Mouse (Mus musculus) intestine, embryonic 15.5 days (tissue): Measurements from ENCODE around the gene Tenm2. TPM values are rescaled to one million over a fixed set of nuclear protein-coding genes. Genes with fewer than 3 reads are reported as not detected.

Experiments used
- ATAC-seq: fragments of 200-750 bp; cut with Nextera tagmentation; 2 replicates; pipeline ENCODE4 v1.8.0; 2017; ENCODE audit warnings: moderate TSS enrichment, moderate library complexity
- H3K27ac ChIP-seq: fragments of 300-500 bp; sonication (generic); 2 replicates; pipeline ENCODE4 v1.5.1; 2015; ENCODE audit warnings: mild to moderate bottlenecking, inconsistent platforms
- H3K27me3 ChIP-seq: fragments of 300-500 bp; sonication (generic); replicated peaks from 2 replicates; pipeline ENCODE4 v1.6.1; 2015; ENCODE audit warnings: inconsistent platforms
- H3K36me3 ChIP-seq: fragments of 300-500 bp; sonication (generic); 2 replicates; pipeline ENCODE4 v1.6.1; 2015; ENCODE audit warnings: inconsistent platforms
- H3K4me1 ChIP-seq: fragments of 300-500 bp; sonication (generic); replicated peaks from 2 replicates; pipeline ENCODE4 v1.6.1; 2015; ENCODE audit warnings: inconsistent platforms
- H3K4me2 ChIP-seq: fragments of 300-500 bp; sonication (generic); replicated peaks from 2 replicates; pipeline ENCODE4 v1.6.1; 2015; ENCODE audit warnings: mild to moderate bottlenecking, inconsistent platforms
- H3K4me3 ChIP-seq: fragments of 300-500 bp; sonication (generic); replicated peaks from 2 replicates; pipeline ENCODE4 v1.5.1; 2015; ENCODE audit warnings: inconsistent platforms
- H3K9ac ChIP-seq: fragments of 300-500 bp; sonication (generic); 2 replicates; pipeline ENCODE4 v1.6.1; 2015; ENCODE audit warnings: inconsistent platforms
- H3K9me3 ChIP-seq: fragments of 300-500 bp; sonication (generic); 2 replicates; pipeline ENCODE4 v1.6.1; 2016; ENCODE audit warnings: inconsistent platforms
- WGBS: fragments of 180-500 bp; shearing (Covaris S2); methylation state at CpG from one replicate; pipeline ENCODE4 v1.1.7; 2015; 5-methylcytosine and 5-hydroxymethylcytosine counted together
- polyA plus RNA-seq: library from polyadenylated mRNA; unstranded; fragments of >200 nt; fragmentation: Nextera tagmentation; extraction: Ambion mirVana; gene quantifications from 2 replicates; pipeline ENCODE4 v1.2.1, GENCODE M21; 2015

Gene Tenm2
- polyA plus RNA-seq, 1 experiment from 2014 or later, result 0.65 TPM

DNA sequence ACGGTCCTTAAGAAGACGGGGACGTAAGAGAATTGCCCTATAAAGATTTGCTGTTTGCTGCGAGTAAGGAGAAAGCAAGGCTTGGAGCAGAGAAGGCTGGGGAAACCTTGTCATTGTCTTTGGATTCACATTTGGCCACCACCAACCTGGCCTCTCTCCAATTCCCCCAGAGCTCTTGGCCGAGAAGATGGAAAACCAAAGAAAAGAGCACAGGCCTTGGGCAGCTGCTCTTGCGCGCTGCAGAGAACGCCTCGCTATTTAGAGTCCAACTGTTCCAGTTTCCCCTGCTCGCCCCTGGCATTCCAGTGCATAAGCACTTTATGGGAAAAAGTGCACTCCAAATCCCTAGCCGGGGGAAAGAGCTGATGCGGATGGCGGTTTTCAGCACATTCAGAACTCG, 1139.5 kb downstream of the Tenm2 start:
- Histone ChIP-seq H3K4me1 (no peaks in the 10 kb centered on the region), H3K9ac (no peak overlapping the region), H3K4me2 (no peak overlapping the region), H3K4me3 (no peak overlapping the region), H3K36me3 (no peaks in the 10 kb centered on the region), H3K27ac (no peak overlapping the region), H3K9me3 (no peaks in the 10 kb centered on the region), H3K27me3 (no peaks in the 10 kb centered on the region)
- ATAC-seq, result no peak
- 85% methylated on average over 14 of the region's 14 CpGs for WGBS

DNA sequence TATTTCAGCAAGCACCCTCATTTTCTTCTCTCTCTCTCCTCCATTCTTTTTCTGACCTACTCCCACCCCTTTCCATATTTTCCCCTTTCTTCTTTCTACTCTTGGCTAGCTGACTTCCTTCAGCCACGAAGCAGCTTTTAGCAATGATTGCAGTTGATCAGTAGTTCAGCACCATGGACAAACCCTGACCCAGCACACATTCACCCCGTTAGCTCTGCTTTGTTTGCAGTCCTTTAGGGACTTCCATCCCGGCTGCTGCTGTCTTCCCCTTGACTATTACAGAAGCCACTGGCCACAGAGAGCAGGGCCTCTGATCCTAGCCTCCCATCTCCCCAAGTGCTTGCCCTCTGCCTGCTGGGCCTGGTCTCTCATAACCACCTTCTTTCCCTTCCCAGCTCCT, 1145.6 kb downstream of the Tenm2 start:
- H3K4me3 ChIP-seq, result no peak overlapping the region
- no peaks in the 10 kb centered on the region for H3K36me3 ChIP-seq
- no peak overlapping the region for H3K27ac ChIP-seq
- WGBS, result 4% methylated on average over 3 of the region's 3 CpGs
- H3K9ac ChIP-seq, result no peak overlapping the region
- H3K27me3 ChIP-seq, result no peaks in the 10 kb centered on the region
- no peak overlapping the region for H3K4me2 ChIP-seq
- ATAC-seq, result no peak
- no peaks in the 10 kb centered on the region for H3K9me3 ChIP-seq
- H3K4me1 ChIP-seq, result no peaks in the 10 kb centered on the region

DNA sequence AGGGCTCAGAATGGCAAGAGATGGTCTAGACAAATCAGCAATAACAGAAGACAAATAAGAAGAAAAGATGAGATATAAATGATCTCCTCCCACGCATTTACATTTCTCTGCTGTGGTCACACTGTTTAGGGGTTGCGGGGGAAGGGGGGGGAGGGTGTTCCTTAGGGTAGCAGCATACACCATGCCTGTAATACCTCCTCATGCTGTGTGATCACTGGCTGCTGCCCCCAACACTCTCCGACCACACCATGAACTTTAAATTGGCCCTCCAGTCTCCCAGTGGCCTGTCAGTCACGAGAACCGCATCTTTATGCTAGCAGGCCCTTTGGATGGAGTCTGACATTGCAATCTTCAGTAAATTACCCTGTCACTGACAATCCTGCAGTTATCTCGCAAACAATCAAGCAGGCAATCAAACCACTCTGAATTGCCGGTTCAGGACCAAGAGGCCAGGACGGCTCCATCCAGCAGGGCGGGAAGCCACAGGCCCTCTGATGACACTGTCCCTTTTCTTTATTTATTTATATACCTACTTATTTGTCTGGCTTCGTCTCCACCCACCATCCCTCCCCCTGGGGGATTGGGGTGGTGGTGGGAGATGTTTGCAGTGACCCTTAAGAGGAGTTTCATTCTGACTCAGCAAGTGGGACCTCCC, 1154.2 kb downstream of the Tenm2 start:
- Histone ChIP-seq H3K9me3 (no peaks in the 10 kb centered on the region), H3K4me2 (no peak overlapping the region), H3K36me3 (no peaks in the 10 kb centered on the region), H3K4me3 (no peak overlapping the region), H3K27me3 (no peaks in the 10 kb centered on the region), H3K4me1 (no peaks in the 10 kb centered on the region), H3K27ac (no peak overlapping the region), H3K9ac (no peak overlapping the region)
- WGBS, result 32% methylated on average over 10 of the region's 10 CpGs
- ATAC-seq, result no peak

DNA sequence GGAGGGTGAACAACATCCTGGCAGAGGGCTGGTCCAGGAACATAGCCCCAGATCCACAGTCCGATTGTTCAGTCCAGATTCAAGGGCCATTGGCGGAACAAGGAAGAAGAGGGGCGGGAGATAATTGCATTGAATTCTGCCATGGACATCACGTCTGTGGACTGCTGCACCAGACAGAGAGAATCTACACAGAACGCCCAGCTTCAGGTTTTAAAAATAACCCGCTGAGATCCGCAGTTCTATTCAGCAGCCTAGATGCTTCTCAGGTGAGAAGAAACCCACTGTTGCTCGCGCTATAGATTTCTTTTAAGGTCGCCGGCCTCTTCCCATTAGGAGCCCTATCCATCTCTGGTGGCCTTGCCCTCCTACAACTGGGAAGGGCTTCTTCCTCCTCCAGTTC, 1155.0 kb downstream of the Tenm2 start:
- no peak for ATAC-seq
- 69% methylated on average over 11 of the region's 11 CpGs for WGBS
- Histone ChIP-seq H3K27me3 (no peaks in the 10 kb centered on the region), H3K9me3 (no peaks in the 10 kb centered on the region), H3K4me2 (no peak overlapping the region), H3K9ac (no peak overlapping the region), H3K4me1 (no peaks in the 10 kb centered on the region), H3K4me3 (no peak overlapping the region), H3K36me3 (no peaks in the 10 kb centered on the region), H3K27ac (no peak overlapping the region)

DNA sequence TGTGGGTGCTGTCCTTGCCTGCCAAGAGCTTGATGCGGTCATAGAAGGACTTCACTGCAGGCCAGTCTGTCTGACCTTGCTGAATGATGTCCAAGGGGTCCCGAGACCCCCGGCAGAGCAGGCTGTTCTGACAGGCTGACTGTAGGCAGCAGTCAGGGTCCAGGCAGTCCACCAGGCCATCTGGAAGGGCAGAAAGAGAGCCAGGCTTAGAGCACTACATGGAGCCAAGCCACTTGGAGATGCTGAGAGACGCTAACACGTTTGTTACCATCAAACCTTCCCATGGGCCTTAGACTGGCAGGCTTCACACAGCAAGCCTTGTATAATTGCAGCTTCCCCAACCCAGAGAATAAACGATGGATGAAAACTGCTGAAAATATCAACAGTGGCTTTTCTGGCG, 1157.4 kb downstream of the Tenm2 start:
- no peak overlapping the region for H3K9ac ChIP-seq
- H3K27ac ChIP-seq, result no peak overlapping the region
- H3K36me3 ChIP-seq, result no peaks in the 10 kb centered on the region
- H3K27me3 ChIP-seq, result no peaks in the 10 kb centered on the region
- no peak overlapping the region for H3K4me3 ChIP-seq
- no peaks in the 10 kb centered on the region for H3K4me1 ChIP-seq
- WGBS, result 80% methylated on average over 7 of the region's 7 CpGs
- ATAC-seq, result no peak
- no peaks in the 10 kb centered on the region for H3K9me3 ChIP-seq
- H3K4me2 ChIP-seq, result no peak overlapping the region

DNA sequence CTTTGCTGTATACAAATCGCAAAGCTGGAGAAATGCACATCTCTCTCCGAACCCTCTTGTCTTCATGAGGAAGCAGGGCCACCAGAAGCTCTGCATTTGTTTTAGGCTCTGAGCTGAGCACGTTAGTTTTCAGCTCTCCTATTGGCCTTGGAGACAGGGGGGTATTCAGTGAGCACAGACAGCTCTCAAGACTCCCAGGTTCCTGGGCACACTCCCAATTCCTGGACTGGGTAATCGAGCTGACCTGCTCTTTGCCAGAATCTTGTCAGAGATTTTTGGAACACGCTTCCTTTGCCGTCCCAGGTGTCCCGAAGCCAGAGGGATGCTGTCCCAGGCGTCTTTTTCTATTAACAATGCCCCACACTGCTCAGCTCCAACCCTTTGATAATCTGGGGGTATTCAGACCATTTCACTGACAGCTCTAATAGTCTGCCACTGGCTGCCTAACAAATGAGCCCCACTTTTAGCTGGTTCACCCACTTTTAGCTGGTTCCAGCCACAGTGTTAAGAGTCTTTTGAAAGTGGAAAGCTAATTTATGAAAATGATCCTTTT, 1161.7 kb downstream of the Tenm2 start:
- no peaks in the 10 kb centered on the region for H3K4me1 ChIP-seq
- ATAC-seq, result no peak
- 67% methylated on average over 8 of the region's 8 CpGs for WGBS
- no peaks in the 10 kb centered on the region for H3K36me3 ChIP-seq
- no peak overlapping the region for H3K9ac ChIP-seq
- no peaks in the 10 kb centered on the region for H3K27me3 ChIP-seq
- H3K4me2 ChIP-seq, result no peak overlapping the region
- no peaks in the 10 kb centered on the region for H3K9me3 ChIP-seq
- H3K4me3 ChIP-seq, result no peak overlapping the region
- no peak overlapping the region for H3K27ac ChIP-seq

DNA sequence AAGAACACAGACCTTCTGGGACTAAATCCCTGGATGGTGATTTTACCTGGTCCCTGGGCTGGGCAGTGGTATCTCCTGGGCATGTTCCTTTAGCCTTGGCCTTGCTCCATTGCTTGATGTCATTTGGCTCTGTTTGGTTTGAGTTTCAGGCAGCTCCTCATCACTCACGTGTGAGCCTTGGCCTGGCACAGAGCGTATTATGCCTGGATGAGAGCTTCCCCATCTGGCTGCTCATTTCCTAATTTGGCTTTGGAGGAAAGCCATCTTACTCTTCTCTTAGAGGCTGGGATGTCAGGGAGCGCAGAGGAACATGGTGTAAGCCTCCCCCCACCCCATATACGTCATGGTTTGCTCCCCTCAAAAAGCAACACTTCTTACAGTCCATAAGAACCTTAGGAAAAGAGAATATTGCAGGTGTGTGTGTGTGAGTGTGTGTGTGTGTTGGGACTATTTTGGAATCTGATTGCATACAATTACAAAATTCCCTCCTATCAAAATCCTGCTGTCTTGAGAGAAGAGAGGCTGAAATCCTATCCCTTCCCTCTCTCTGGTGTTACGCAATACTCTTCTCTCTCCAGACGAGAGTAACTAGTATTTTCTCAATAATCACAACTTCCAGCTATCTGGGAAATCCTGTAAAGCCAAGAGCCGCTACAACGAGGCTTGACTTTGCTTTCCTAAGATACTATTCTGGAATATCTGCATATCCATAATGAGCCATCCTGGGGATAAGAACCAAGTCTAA, 1162.5 kb downstream of the Tenm2 start:
- H3K27me3 ChIP-seq, result no peaks in the 10 kb centered on the region
- no peak overlapping the region for H3K4me2 ChIP-seq
- no peaks in the 10 kb centered on the region for H3K4me1 ChIP-seq
- no peak overlapping the region for H3K27ac ChIP-seq
- no peak; the same call in 1 of the 2 replicates for ATAC-seq
- no peaks in the 10 kb centered on the region for H3K9me3 ChIP-seq
- WGBS, result 71% methylated on average over 8 of the region's 8 CpGs
- no peak overlapping the region for H3K4me3 ChIP-seq
- H3K36me3 ChIP-seq, result no peaks in the 10 kb centered on the region
- H3K9ac ChIP-seq, result no peak overlapping the region

DNA sequence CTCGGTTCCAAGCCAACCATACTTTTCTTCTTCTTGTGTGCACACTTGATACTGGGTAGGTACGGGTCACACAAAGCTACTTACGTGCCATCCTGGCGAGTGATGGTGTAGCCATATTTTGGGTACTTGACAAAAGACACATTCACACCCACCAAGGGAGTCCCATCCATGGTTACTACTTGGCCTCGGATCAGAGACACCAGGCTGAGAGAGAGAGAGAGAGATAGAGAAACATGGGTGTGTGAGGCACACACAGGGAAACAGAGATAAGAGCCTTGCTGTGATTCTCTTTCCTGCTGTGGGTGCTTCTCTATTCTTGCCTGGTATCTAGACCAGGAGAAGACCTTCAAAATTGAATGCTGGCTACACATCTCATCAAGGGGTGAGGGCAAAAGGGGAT, 1163.1 kb downstream of the Tenm2 start:
- no peak for ATAC-seq
- Histone ChIP-seq H3K9ac (no peak overlapping the region), H3K9me3 (no peaks in the 10 kb centered on the region), H3K4me1 (no peaks in the 10 kb centered on the region), H3K4me3 (no peak overlapping the region), H3K4me2 (no peak overlapping the region), H3K27me3 (no peaks in the 10 kb centered on the region), H3K27ac (no peak overlapping the region), H3K36me3 (no peaks in the 10 kb centered on the region)
- WGBS, result 88% methylated on average over 5 of the region's 5 CpGs

DNA sequence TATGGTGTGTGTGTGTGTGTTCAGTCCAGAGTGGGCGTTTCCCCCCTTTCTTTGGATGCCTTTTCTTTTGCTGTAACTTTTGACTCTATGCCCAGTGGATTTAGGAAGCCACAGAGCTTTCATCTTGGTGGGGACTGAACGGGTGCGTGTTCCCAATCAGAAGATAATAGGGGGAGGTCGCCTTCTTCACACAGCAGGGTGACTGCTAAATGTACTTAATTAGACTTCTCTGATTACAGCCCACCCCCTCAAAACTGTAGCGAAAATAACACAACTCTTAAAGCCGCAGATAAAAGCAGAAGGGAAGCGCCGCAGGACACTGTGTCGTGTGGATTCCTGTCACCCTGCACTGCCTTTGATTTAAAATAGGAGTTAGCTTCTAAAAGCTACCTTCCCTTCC, 1163.7 kb downstream of the Tenm2 start:
- WGBS, result 70% methylated on average over 9 of the region's 9 CpGs

DNA sequence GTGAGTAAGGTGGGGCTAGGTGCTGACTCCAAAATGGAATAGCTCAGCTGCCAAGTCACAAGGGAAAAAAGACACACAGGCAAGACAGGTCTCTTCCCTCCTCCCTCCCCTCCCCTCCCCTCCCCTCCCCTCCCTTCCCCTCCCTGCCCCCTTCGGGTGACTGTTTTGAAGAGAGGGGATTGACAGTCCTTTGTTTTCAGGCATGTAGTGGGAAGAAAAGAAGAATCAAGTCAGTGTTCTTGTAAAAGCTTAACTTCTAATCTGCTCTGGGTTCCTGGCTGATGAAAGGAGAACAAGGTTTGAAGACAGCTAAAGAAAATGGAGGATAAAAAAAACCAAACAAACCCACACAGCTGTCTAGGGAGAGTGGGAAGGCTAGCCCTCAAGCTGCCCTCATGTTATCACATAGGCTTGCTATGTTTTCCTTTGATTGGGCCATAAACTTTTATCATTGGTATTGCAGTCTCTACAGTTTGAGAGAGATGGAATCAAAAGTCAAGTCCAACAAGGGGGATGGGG, 1176.4 kb downstream of the Tenm2 start:
- Histone ChIP-seq H3K27me3 (no peaks in the 10 kb centered on the region), H3K9ac (no peak overlapping the region), H3K4me2 (no peak overlapping the region), H3K4me3 (no peak overlapping the region), H3K36me3 (no peaks in the 10 kb centered on the region), H3K27ac (no peak overlapping the region), H3K4me1 (no peaks in the 10 kb centered on the region), H3K9me3 (no peaks in the 10 kb centered on the region)
- ATAC-seq, result no peak
- WGBS, result no CpG with 5 or more reads among the region's 1 CpGs

More for the DNA sequence above, 1163.7 kb downstream of the Tenm2 start:
- Histone ChIP-seq H3K4me2 (no peak overlapping the region), H3K4me1 (no peaks in the 10 kb centered on the region), H3K9me3 (no peaks in the 10 kb centered on the region), H3K4me3 (no peak overlapping the region), H3K27me3 (no peaks in the 10 kb centered on the region), H3K36me3 (no peaks in the 10 kb centered on the region), H3K27ac (no peak overlapping the region), H3K9ac (no peak overlapping the region)
- no peak for ATAC-seq

DNA sequence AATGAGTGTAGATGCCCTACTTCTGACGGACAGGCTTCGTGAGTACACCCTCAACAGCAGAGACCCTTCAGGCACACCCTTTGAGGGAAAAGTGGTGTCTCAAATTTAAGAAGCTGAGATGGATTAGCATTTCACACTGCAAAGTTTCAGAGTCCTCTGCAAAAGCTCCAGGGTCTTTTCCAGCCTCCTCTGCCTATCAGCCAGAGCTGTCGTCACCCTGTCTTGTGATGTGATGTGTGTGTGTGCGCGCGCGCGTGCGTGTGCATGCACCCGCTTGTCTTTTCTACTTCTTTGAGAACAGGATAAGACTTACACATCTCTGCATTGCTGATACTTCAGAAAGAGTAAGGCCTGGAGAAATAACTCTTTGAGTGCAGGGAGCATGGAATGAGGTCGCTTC, 1179.2 kb downstream of the Tenm2 start:
- Histone ChIP-seq H3K27ac (no peak overlapping the region), H3K27me3 (no peaks in the 10 kb centered on the region), H3K4me2 (no peak overlapping the region), H3K9ac (no peak overlapping the region), H3K4me1 (no peaks in the 10 kb centered on the region), H3K9me3 (no peaks in the 10 kb centered on the region), H3K4me3 (no peak overlapping the region), H3K36me3 (no peaks in the 10 kb centered on the region)
- 94% methylated on average over 11 of the region's 11 CpGs for WGBS
- no peak for ATAC-seq

DNA sequence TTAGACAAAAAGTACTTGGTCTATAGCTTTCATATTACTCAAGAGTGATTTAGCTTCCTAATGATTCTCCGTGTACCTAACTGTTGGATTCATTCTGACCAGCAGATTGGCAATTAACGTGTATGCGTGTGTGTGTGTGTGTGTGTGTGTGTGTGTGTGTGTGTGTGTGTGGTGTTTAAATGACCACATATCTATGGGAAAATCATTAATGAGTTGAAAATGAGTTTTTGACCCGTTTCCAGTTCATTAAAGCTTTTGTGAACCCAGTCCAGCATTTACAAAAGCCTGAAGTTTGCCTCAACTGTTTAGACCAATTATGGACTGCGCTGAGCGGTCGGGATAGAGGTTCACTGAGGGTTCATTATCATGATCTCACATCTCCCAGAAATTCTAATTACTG, 1181.4 kb downstream of the Tenm2 start:
- Histone ChIP-seq H3K4me3 (no peak overlapping the region), H3K9ac (no peak overlapping the region), H3K36me3 (no peaks in the 10 kb centered on the region), H3K4me2 (no peak overlapping the region), H3K9me3 (no peaks in the 10 kb centered on the region), H3K27me3 (no peaks in the 10 kb centered on the region), H3K4me1 (no peaks in the 10 kb centered on the region), H3K27ac (no peak overlapping the region)
- ATAC-seq, result no peak
- 88% methylated on average over 7 of the region's 7 CpGs for WGBS

DNA sequence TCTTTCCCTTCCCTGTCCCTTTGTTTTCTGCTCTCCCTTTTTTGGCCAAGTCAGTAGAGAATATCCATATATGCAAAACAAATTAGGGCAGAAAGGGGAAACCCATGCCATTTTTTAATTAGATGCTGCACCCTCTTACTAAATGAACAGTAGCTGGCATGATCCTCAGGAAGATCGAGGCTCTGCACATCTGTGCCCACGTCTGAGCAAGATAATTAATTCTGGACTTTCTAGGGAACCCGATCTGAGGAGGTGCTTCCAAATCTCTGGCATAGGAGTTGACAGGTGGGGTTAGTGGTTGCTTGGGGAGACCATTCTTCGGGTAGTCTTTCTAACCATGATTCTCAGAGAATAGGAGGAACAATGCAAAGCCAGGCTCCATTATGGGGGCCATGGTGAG, 1182.3 kb downstream of the Tenm2 start:
- H3K9ac ChIP-seq, result no peak overlapping the region
- no peak overlapping the region for H3K4me3 ChIP-seq
- no peak for ATAC-seq
- WGBS, result 78% methylated on average over 4 of the region's 4 CpGs
- no peaks in the 10 kb centered on the region for H3K27me3 ChIP-seq
- no peaks in the 10 kb centered on the region for H3K9me3 ChIP-seq
- H3K27ac ChIP-seq, result no peak overlapping the region
- H3K36me3 ChIP-seq, result no peaks in the 10 kb centered on the region
- H3K4me2 ChIP-seq, result no peak overlapping the region
- no peaks in the 10 kb centered on the region for H3K4me1 ChIP-seq
